Mouse (Mus musculus): ENCODE measurements around the gene Tnip2. TPM values are rescaled to one million over a fixed set of nuclear protein-coding genes. Genes with fewer than 3 reads are reported as not detected.

Gene Tnip2
- polyA plus RNA-seq, 1 experiment from 2014 or later: 21.9 TPM

GRCm38 (mm10) chr5:34520458-34521209 lies 6.8 kb upstream of the Tnip2 start:
- H3K4me3 ChIP-seq (replicated peaks): no peak overlapping the region
- H3K9ac ChIP-seq: no peak overlapping the region
- WGBS: 68% methylated on average over 11 of the region's 11 CpGs
- H3K9me3 ChIP-seq (replicated peaks): no peaks in the 10 kb centered on the region
- no peaks in the 10 kb centered on the region for H3K27me3 ChIP-seq
- no peaks in the 10 kb centered on the region for H3K36me3 ChIP-seq
- ATAC-seq (replicated peaks; ENCODE audit: low FRiP score): no peak
- H3K27ac ChIP-seq: no peak overlapping the region
- no peaks in the 10 kb centered on the region for H3K4me1 ChIP-seq
- H3K4me2 ChIP-seq: no peak overlapping the region

- no peak overlapping the region for H3K4me3 ChIP-seq (replicated peaks)
- H3K27me3 ChIP-seq: no peaks in the 10 kb centered on the region
- no peak overlapping the region for H3K9ac ChIP-seq
- no peaks in the 10 kb centered on the region for H3K9me3 ChIP-seq (replicated peaks)
- H3K36me3 ChIP-seq: no peaks in the 10 kb centered on the region
- 87% methylated on average over 9 of the region's 9 CpGs for WGBS
- no peak overlapping the region for H3K27ac ChIP-seq
- peaks cover 2% of the 10 kb centered on the region; the same call in 1 of the 2 replicates for H3K4me1 ChIP-seq
- H3K4me2 ChIP-seq: no peak overlapping the region
- no peak for ATAC-seq (replicated peaks; ENCODE audit: low FRiP score)
These were observed 5.7 kb upstream of the Tnip2 start for GRCm38 (mm10) chr5:34519389-34519910.

- no peak for ATAC-seq (replicated peaks; ENCODE audit: low FRiP score)
- Histone ChIP-seq H3K36me3 (no peaks in the 10 kb centered on the region), H3K27me3 (no peaks in the 10 kb centered on the region), H3K27ac (no peak overlapping the region), H3K4me3 (replicated peaks) (no peak overlapping the region), H3K9me3 (replicated peaks) (no peaks in the 10 kb centered on the region), H3K4me2 (no peak overlapping the region), H3K4me1 (peaks cover 14% of the 10 kb centered on the region), H3K9ac (no peak overlapping the region)
- 23% methylated on average over 3 of the region's 3 CpGs for WGBS
These were observed 4.1 kb upstream of the Tnip2 start for GRCm38 (mm10) chr5:34517913-34518312.

GRCm38 (mm10) chr5:34515096-34515495 lies 1.3 kb upstream of the Tnip2 start:
- Histone ChIP-seq H3K27me3 (no peaks in the 10 kb centered on the region), H3K4me2 (no peak overlapping the region), H3K27ac (no peak overlapping the region), H3K9ac (no peak overlapping the region), H3K36me3 (no peaks in the 10 kb centered on the region), H3K4me3 (replicated peaks) (no peak overlapping the region), H3K9me3 (replicated peaks) (no peaks in the 10 kb centered on the region), H3K4me1 (peaks cover 15% of the 10 kb centered on the region)
- no peak for ATAC-seq (replicated peaks; ENCODE audit: low FRiP score)

- H3K9me3 ChIP-seq (replicated peaks): no peaks in the 10 kb centered on the region
- peak overlapping the region; percentile 98 for H3K4me2 ChIP-seq
- 11% methylated on average over 7 of the region's 7 CpGs for WGBS
- H3K27me3 ChIP-seq: no peaks in the 10 kb centered on the region
- no peak for ATAC-seq (replicated peaks; ENCODE audit: low FRiP score)
- no peak overlapping the region for H3K27ac ChIP-seq
- H3K9ac ChIP-seq: peak overlapping the region; percentile 35
- peak overlapping the region; percentile 85 for H3K4me3 ChIP-seq (replicated peaks)
- peaks cover 15% of the 10 kb centered on the region for H3K4me1 ChIP-seq
- H3K36me3 ChIP-seq: no peaks in the 10 kb centered on the region
These were observed 401 bp upstream of the Tnip2 start for GRCm38 (mm10) chr5:34514218-34514566.

- H3K4me1 ChIP-seq: peaks cover 15% of the 10 kb centered on the region
- no peaks in the 10 kb centered on the region for H3K9me3 ChIP-seq (replicated peaks)
- no peaks in the 10 kb centered on the region for H3K36me3 ChIP-seq
- H3K4me2 ChIP-seq: peak overlapping the region; percentile 98; the same call in 1 of the 2 replicates
- ATAC-seq (replicated peaks; ENCODE audit: low FRiP score): no peak
- 86% methylated on average over 3 of the region's 3 CpGs for WGBS
- peak overlapping the region; percentile 85; the same call in 1 of the 2 replicates for H3K4me3 ChIP-seq (replicated peaks)
- H3K27ac ChIP-seq: no peak overlapping the region
- H3K27me3 ChIP-seq: no peaks in the 10 kb centered on the region
- no peak overlapping the region for H3K9ac ChIP-seq
These were observed 1.3 kb downstream of the Tnip2 start for GRCm38 (mm10) chr5:34512486-34512885.

- ATAC-seq (replicated peaks; ENCODE audit: low FRiP score): no peak
- H3K27me3 ChIP-seq: no peaks in the 10 kb centered on the region
- 87% methylated on average over 6 of the region's 6 CpGs for WGBS
- no peak overlapping the region for H3K27ac ChIP-seq
- peaks cover 29% of the 10 kb centered on the region for H3K36me3 ChIP-seq
- H3K9ac ChIP-seq: no peak overlapping the region
- no peak overlapping the region for H3K4me3 ChIP-seq (replicated peaks)
- no peak overlapping the region for H3K4me2 ChIP-seq
- no peaks in the 10 kb centered on the region for H3K9me3 ChIP-seq (replicated peaks)
- H3K4me1 ChIP-seq: no peaks in the 10 kb centered on the region
These were observed 11.0 kb downstream of the Tnip2 start for GRCm38 (mm10) chr5:34502821-34503220.

GRCm38 (mm10) chr5:34502411-34502810 lies 11.4 kb downstream of the Tnip2 start:
- 90% methylated on average over 1 of the region's 1 CpGs for WGBS
- H3K9me3 ChIP-seq (replicated peaks): no peaks in the 10 kb centered on the region
- no peak overlapping the region for H3K4me3 ChIP-seq (replicated peaks)
- peaks cover 29% of the 10 kb centered on the region for H3K36me3 ChIP-seq
- no peaks in the 10 kb centered on the region for H3K4me1 ChIP-seq
- no peaks in the 10 kb centered on the region for H3K27me3 ChIP-seq
- no peak overlapping the region for H3K4me2 ChIP-seq
- no peak overlapping the region for H3K27ac ChIP-seq
- H3K9ac ChIP-seq: no peak overlapping the region
- ATAC-seq (replicated peaks; ENCODE audit: low FRiP score): no peak

- ATAC-seq (replicated peaks; ENCODE audit: low FRiP score): no peak
- Histone ChIP-seq H3K9ac (no peak overlapping the region), H3K4me1 (no peaks in the 10 kb centered on the region), H3K36me3 (peaks cover 29% of the 10 kb centered on the region), H3K9me3 (replicated peaks) (no peaks in the 10 kb centered on the region), H3K27ac (no peak overlapping the region), H3K27me3 (no peaks in the 10 kb centered on the region), H3K4me2 (no peak overlapping the region), H3K4me3 (replicated peaks) (no peak overlapping the region)
- 79% methylated on average over 3 of the region's 3 CpGs for WGBS
These were observed 12.2 kb downstream of the Tnip2 start for GRCm38 (mm10) chr5:34501588-34501987.

- H3K4me2 ChIP-seq: no peak overlapping the region
- H3K4me3 ChIP-seq (replicated peaks): no peak overlapping the region
- H3K9me3 ChIP-seq (replicated peaks): no peaks in the 10 kb centered on the region
- H3K4me1 ChIP-seq: no peaks in the 10 kb centered on the region
- H3K9ac ChIP-seq: no peak overlapping the region
- H3K27me3 ChIP-seq: no peaks in the 10 kb centered on the region
- WGBS: 60% methylated on average over 5 of the region's 5 CpGs
- H3K27ac ChIP-seq: no peak overlapping the region
- no peak for ATAC-seq (replicated peaks; ENCODE audit: low FRiP score)
- H3K36me3 ChIP-seq: peaks cover 29% of the 10 kb centered on the region
These were observed 12.9 kb downstream of the Tnip2 start for GRCm38 (mm10) chr5:34500886-34501285.

- H3K36me3 ChIP-seq: peaks cover 17% of the 10 kb centered on the region
- no peaks in the 10 kb centered on the region for H3K9me3 ChIP-seq (replicated peaks)
- no peaks in the 10 kb centered on the region for H3K27me3 ChIP-seq
- no peak for ATAC-seq (replicated peaks; ENCODE audit: low FRiP score)
- no peaks in the 10 kb centered on the region for H3K4me1 ChIP-seq
- H3K4me3 ChIP-seq (replicated peaks): no peak overlapping the region
- H3K9ac ChIP-seq: no peak overlapping the region
- H3K27ac ChIP-seq: no peak overlapping the region
- 61% methylated on average over 6 of the region's 6 CpGs for WGBS
- no peak overlapping the region for H3K4me2 ChIP-seq
These were observed 17.0 kb downstream of the Tnip2 start for GRCm38 (mm10) chr5:34496745-34497144.

GRCm38 (mm10) chr5:34489418-34489787 lies 24.4 kb downstream of the Tnip2 start:
- ATAC-seq (replicated peaks; ENCODE audit: low FRiP score): no peak
- 67% methylated on average over 3 of the region's 3 CpGs for WGBS
- Histone ChIP-seq H3K27me3 (no peaks in the 10 kb centered on the region), H3K36me3 (peaks cover 28% of the 10 kb centered on the region), H3K4me2 (no peak overlapping the region), H3K9ac (no peak overlapping the region), H3K27ac (no peak overlapping the region), H3K9me3 (replicated peaks) (no peaks in the 10 kb centered on the region), H3K4me3 (replicated peaks) (no peak overlapping the region), H3K4me1 (peaks cover 8% of the 10 kb centered on the region)

Measured in kidney, embryonic 15.5 days (tissue).